Mouse (Mus musculus): ENCODE measurements around the gene Apol6. TPM values are rescaled to one million over a fixed set of nuclear protein-coding genes. Genes with fewer than 3 reads are reported as not detected.

Gene Apol6
- polyA plus RNA-seq, 1 experiment from 2014 or later = not detected

DNA sequence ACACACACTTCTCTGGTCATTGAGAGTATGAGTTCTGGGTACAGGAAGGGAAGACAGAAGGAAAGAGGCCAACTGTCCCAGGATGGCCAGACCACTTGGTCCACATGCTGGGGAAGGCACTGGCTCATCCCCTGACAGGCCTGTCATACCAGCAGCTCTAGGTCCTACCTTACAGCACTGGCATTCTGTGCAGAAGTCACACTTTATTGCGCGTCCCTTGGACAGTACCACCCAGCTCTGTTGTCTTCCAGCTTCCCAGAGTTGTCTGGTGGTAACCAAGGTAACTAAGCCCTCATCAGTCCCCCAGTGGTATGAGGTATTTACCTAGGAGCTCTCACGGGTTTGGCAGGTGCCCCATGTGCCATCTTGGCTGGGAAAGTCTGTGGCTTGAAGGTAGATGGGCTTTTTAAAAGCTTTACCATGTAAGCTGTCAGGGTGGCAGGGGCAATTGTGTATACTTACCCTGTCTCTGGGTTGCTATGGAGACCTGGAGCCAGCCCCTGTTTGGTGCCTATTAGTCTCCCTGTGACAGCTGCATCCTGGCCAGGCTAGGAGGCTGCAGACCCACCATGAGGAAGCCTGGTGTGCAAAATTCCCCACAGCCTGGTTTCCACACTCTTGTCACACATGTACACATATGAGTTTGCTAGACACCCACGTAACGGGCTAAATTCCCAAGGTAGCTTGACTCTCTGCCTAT is 18.5 kb upstream of the Apol6 start:
- Histone ChIP-seq H3K4me3 (ENCODE audit: low read length) (no peak overlapping the region), H3K4me1 (ENCODE audit: control insufficient read depth, insufficient read depth, low read length) (no peaks in the 10 kb centered on the region), H3K27me3 (ENCODE audit: control insufficient read depth, insufficient read depth, low read length) (no peaks in the 10 kb centered on the region), H3K9ac (ENCODE audit: low read depth, low read length) (no peak overlapping the region), H3K27ac (ENCODE audit: low read depth, low read length) (no peak overlapping the region), H3K9me3 (ENCODE audit: control insufficient read depth, low read length) (no peaks in the 10 kb centered on the region), H3K4me2 (replicated peaks; ENCODE audit: low read depth, low read length) (no peak overlapping the region), H3K36me3 (ENCODE audit: control insufficient read depth, insufficient read depth, low read length) (no peaks in the 10 kb centered on the region)
- 79% methylated on average over 5 of the region's 5 CpGs for WGBS
- no peak for ATAC-seq (ENCODE audit: low FRiP score, low TSS enrichment)

DNA sequence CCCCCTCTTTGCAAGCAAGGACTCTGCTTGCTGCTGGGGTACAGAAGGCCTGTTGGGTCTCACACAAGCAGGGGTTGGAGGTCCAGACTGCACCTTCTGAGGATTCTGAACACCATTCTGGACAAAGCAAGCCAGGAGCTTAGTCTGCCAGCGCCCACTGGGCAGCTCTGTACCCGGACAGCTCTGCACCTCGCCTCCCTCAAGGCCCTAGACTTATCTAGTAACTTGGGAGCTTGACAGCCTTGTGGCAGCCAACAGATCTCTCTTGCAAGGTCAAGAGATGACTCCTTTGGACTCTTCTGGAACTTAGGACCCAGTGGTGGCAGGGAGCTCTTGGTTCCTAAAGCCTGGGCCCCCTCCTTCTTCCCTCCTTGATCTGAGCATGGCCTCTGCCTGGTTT is 17.4 kb upstream of the Apol6 start:
- Histone ChIP-seq H3K4me3 (ENCODE audit: low read length) (no peak overlapping the region), H3K4me1 (ENCODE audit: control insufficient read depth, insufficient read depth, low read length) (no peaks in the 10 kb centered on the region), H3K27ac (ENCODE audit: low read depth, low read length) (no peak overlapping the region), H3K27me3 (ENCODE audit: control insufficient read depth, insufficient read depth, low read length) (no peaks in the 10 kb centered on the region), H3K36me3 (ENCODE audit: control insufficient read depth, insufficient read depth, low read length) (no peaks in the 10 kb centered on the region), H3K9ac (ENCODE audit: low read depth, low read length) (no peak overlapping the region), H3K9me3 (ENCODE audit: control insufficient read depth, low read length) (no peaks in the 10 kb centered on the region), H3K4me2 (replicated peaks; ENCODE audit: low read depth, low read length) (no peak overlapping the region)
- no peak for ATAC-seq (ENCODE audit: low FRiP score, low TSS enrichment)
- WGBS = 88% methylated on average over 3 of the region's 3 CpGs

DNA sequence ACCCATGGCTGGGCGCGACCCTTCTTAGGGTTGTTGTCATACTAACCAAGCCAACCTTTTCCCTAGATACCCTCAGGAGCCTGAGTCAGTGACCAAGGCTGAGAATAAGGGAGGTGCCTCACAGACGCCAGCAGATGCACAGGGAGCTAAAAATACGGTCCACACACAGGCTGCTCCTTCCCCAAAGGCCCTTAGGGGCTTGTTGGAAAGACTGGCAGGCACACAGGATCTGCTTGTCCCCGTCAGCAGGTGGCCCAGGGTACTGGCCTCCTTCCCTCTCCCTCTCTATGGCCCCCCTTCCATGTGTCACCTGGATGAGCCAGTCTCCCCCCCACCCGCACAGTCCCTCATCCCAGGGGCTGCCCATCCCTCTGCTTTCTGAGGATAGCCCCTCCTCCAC is 16.9 kb upstream of the Apol6 start:
- Histone ChIP-seq H3K4me3 (ENCODE audit: low read length) (no peak overlapping the region), H3K27ac (ENCODE audit: low read depth, low read length) (no peak overlapping the region), H3K36me3 (ENCODE audit: control insufficient read depth, insufficient read depth, low read length) (no peaks in the 10 kb centered on the region), H3K9me3 (ENCODE audit: control insufficient read depth, low read length) (no peaks in the 10 kb centered on the region), H3K27me3 (ENCODE audit: control insufficient read depth, insufficient read depth, low read length) (no peaks in the 10 kb centered on the region), H3K4me2 (replicated peaks; ENCODE audit: low read depth, low read length) (no peak overlapping the region), H3K9ac (ENCODE audit: low read depth, low read length) (no peak overlapping the region), H3K4me1 (ENCODE audit: control insufficient read depth, insufficient read depth, low read length) (no peaks in the 10 kb centered on the region)
- WGBS = 78% methylated on average over 6 of the region's 6 CpGs
- ATAC-seq (ENCODE audit: low FRiP score, low TSS enrichment) = no peak

DNA sequence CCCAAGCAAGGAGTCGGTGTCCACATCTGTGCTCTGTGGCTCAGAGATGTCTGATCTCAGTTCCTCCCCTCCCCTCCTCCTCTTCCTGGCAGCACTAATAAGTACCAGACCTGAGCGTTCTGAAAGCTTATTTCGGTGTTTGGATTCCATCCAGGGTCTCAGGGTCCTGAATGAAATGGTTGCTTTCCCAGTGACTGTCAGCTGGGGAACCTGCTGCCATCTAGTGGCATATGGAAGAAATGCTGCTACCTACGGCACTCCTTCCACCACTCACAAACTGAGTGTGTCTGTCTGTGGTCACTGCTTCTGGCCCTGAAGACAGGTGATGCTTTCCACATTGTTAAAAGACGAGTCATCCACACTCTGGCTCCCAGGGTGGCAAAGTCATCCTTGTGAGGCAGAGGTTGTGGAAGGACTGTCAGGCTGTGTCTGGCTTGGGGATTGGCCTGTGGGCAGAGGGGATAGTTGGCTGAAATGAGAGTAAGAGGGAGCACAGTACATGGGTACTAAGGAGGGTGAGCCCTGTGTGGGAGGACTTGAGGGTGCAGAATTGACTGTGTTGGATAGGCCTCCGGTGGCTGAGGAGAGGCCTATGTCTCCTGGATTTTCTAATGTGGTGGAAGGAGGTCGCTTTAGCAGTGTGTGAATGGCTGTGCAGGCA is 15.1 kb upstream of the Apol6 start:
- 24% methylated on average over 7 of the region's 7 CpGs for WGBS
- no peaks in the 10 kb centered on the region for H3K27me3 ChIP-seq (ENCODE audit: control insufficient read depth, insufficient read depth, low read length)
- H3K9ac ChIP-seq (ENCODE audit: low read depth, low read length) = no peak overlapping the region
- no peak overlapping the region for H3K27ac ChIP-seq (ENCODE audit: low read depth, low read length)
- H3K4me1 ChIP-seq (ENCODE audit: control insufficient read depth, insufficient read depth, low read length) = no peaks in the 10 kb centered on the region
- no peak overlapping the region for H3K4me3 ChIP-seq (ENCODE audit: low read length)
- peak; percentile 63 for ATAC-seq (ENCODE audit: low FRiP score, low TSS enrichment)
- H3K9me3 ChIP-seq (ENCODE audit: control insufficient read depth, low read length) = no peaks in the 10 kb centered on the region
- no peak overlapping the region for H3K4me2 ChIP-seq (replicated peaks; ENCODE audit: low read depth, low read length)
- H3K36me3 ChIP-seq (ENCODE audit: control insufficient read depth, insufficient read depth, low read length) = no peaks in the 10 kb centered on the region

DNA sequence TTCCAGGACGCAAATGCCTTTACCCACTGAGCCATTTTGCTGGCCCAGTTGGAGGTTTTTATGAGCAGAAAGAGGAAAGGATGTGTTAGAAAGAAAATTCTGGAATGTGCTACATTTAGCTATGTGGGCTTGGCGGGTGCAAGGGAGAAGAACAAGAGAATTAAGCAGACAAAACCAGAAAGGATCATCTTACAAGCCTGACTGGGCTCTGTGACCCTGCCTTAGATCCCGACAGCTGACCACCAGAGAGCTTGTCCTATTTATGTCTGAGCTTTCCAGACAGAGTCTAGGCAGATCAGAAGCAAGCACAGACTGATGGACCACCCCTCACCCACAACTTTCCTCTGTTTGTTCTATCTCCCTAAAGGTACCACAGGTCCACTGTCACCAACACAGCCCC is 13.3 kb upstream of the Apol6 start:
- H3K27me3 ChIP-seq (ENCODE audit: control insufficient read depth, insufficient read depth, low read length) = no peaks in the 10 kb centered on the region
- no peaks in the 10 kb centered on the region for H3K36me3 ChIP-seq (ENCODE audit: control insufficient read depth, insufficient read depth, low read length)
- no peak overlapping the region for H3K27ac ChIP-seq (ENCODE audit: low read depth, low read length)
- no peaks in the 10 kb centered on the region for H3K9me3 ChIP-seq (ENCODE audit: control insufficient read depth, low read length)
- H3K4me2 ChIP-seq (replicated peaks; ENCODE audit: low read depth, low read length) = no peak overlapping the region
- no peak for ATAC-seq (ENCODE audit: low FRiP score, low TSS enrichment)
- no peak overlapping the region for H3K4me3 ChIP-seq (ENCODE audit: low read length)
- H3K9ac ChIP-seq (ENCODE audit: low read depth, low read length) = no peak overlapping the region
- H3K4me1 ChIP-seq (ENCODE audit: control insufficient read depth, insufficient read depth, low read length) = peaks cover 8% of the 10 kb centered on the region
- WGBS = 51% methylated on average over 3 of the region's 3 CpGs

DNA sequence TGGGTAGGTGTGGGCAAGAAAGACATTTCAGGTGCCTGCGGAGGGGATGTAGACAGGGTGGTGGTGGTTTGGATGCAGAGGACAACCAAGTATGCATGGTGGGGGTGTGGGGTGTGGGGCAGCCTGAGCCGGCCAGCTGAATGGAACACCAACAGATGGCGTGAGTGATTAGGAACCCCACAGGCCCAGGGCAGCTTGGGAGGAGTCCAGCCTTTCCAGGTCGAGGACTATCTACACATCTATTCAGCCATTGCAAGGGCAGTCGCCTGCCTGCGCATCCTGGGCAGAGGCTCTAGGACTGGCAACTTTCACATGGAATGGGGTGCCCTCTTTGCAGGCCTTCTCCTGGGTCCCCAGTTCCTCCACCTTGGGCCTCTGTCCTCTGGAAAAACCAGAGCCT is 10.0 kb upstream of the Apol6 start:
- Histone ChIP-seq H3K9ac (ENCODE audit: low read depth, low read length) (no peak overlapping the region), H3K9me3 (ENCODE audit: control insufficient read depth, low read length) (no peaks in the 10 kb centered on the region), H3K4me3 (ENCODE audit: low read length) (no peak overlapping the region), H3K36me3 (ENCODE audit: control insufficient read depth, insufficient read depth, low read length) (no peaks in the 10 kb centered on the region), H3K27me3 (ENCODE audit: control insufficient read depth, insufficient read depth, low read length) (no peaks in the 10 kb centered on the region), H3K27ac (ENCODE audit: low read depth, low read length) (no peak overlapping the region), H3K4me1 (ENCODE audit: control insufficient read depth, insufficient read depth, low read length) (peaks cover 31% of the 10 kb centered on the region), H3K4me2 (replicated peaks; ENCODE audit: low read depth, low read length) (no peak overlapping the region)
- no peak for ATAC-seq (ENCODE audit: low FRiP score, low TSS enrichment)
- WGBS = 75% methylated on average over 6 of the region's 6 CpGs

DNA sequence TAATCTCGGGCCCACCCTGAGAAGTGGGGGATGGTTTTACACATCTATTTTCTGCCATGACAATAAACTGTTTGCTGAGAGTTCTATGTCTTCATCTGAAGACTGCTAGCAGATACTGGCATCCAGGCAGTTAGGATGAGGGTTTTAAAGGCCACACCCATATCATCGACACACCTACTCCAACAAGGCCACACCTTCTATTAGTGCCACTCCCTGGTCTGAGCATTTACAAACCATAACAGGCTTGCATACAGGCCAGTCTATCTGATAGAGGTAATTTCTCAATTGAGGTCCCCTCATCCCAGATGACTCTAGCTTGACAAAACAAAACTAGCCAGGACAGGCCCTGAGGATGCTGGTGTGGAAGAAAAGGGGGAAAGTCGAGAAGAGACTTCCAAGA is 8.9 kb upstream of the Apol6 start:
- no peaks in the 10 kb centered on the region for H3K27me3 ChIP-seq (ENCODE audit: control insufficient read depth, insufficient read depth, low read length)
- H3K4me2 ChIP-seq (replicated peaks; ENCODE audit: low read depth, low read length) = no peak overlapping the region
- no peaks in the 10 kb centered on the region for H3K9me3 ChIP-seq (ENCODE audit: control insufficient read depth, low read length)
- peaks cover 31% of the 10 kb centered on the region for H3K4me1 ChIP-seq (ENCODE audit: control insufficient read depth, insufficient read depth, low read length)
- no peak overlapping the region for H3K4me3 ChIP-seq (ENCODE audit: low read length)
- peak overlapping the region; percentile 34; the same call in 1 of the 2 replicates for H3K9ac ChIP-seq (ENCODE audit: low read depth, low read length)
- no peaks in the 10 kb centered on the region for H3K36me3 ChIP-seq (ENCODE audit: control insufficient read depth, insufficient read depth, low read length)
- ATAC-seq (ENCODE audit: low FRiP score, low TSS enrichment) = no peak
- 59% methylated on average over 3 of the region's 3 CpGs for WGBS
- H3K27ac ChIP-seq (ENCODE audit: low read depth, low read length) = peak overlapping the region; percentile 99

DNA sequence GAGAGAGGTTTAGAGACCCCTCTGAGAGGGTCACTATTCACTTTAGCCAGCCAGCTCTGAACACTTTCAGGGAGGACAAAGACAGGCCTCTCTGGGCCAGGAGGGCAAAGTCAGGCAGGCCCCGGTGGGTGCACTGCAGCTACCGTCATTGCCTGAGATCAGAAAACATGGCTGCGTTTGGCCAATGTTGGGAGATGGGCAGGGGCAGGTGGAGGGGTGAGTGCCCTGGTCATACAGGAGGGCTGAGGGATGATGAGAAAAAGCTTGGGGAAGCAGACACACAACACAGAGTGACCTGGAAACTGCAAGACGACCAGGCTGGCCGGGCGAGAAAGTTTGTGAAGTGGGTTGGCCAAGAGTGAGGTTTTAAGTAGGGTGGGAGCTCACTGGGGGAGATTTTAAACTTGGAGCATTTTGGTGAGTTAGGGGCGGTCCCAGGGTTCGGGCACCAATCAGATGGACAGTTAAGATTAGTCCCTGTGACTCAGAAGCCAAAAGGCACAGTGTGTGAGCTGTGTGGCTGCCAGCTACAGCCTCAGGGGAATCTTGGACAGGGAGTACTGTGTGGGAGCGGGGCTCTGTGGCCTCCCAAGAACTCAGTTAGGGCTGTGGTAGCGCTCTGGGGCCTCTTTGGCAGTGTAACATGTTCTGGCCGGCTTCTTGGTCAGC is 8.1 kb upstream of the Apol6 start:
- Histone ChIP-seq H3K4me2 (replicated peaks; ENCODE audit: low read depth, low read length) (no peak overlapping the region), H3K9ac (ENCODE audit: low read depth, low read length) (peak overlapping the region; percentile 34; the same call in 1 of the 2 replicates), H3K27ac (ENCODE audit: low read depth, low read length) (peak overlapping the region; percentile 99), H3K9me3 (ENCODE audit: control insufficient read depth, low read length) (no peaks in the 10 kb centered on the region), H3K27me3 (ENCODE audit: control insufficient read depth, insufficient read depth, low read length) (no peaks in the 10 kb centered on the region), H3K4me3 (ENCODE audit: low read length) (no peak overlapping the region), H3K36me3 (ENCODE audit: control insufficient read depth, insufficient read depth, low read length) (no peaks in the 10 kb centered on the region), H3K4me1 (ENCODE audit: control insufficient read depth, insufficient read depth, low read length) (peaks cover 31% of the 10 kb centered on the region)
- ATAC-seq (ENCODE audit: low FRiP score, low TSS enrichment) = peak; percentile 72
- 37% methylated on average over 11 of the region's 11 CpGs for WGBS

DNA sequence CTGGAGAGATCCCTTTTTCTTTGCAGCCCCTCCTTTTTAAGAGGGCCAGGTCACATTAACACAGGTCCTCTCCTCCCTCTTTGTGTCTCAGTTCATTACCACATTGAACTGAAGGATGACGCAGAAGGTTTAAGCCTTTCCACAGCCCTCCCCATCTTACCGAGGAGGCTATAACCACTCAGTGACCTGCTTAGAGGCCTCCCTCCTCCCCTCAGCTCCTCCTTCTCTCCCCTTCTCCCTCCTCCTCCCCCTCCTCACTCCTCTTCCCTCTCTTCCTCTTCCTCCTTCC is 7.6 kb upstream of the Apol6 start:
- WGBS = 12% methylated on average over 2 of the region's 2 CpGs
- Histone ChIP-seq H3K27me3 (ENCODE audit: control insufficient read depth, insufficient read depth, low read length) (no peaks in the 10 kb centered on the region), H3K9ac (ENCODE audit: low read depth, low read length) (peak overlapping the region; percentile 34; the same call in 1 of the 2 replicates), H3K4me1 (ENCODE audit: control insufficient read depth, insufficient read depth, low read length) (peaks cover 31% of the 10 kb centered on the region), H3K27ac (ENCODE audit: low read depth, low read length) (peak overlapping the region; percentile 99), H3K36me3 (ENCODE audit: control insufficient read depth, insufficient read depth, low read length) (no peaks in the 10 kb centered on the region), H3K4me3 (ENCODE audit: low read length) (no peak overlapping the region), H3K9me3 (ENCODE audit: control insufficient read depth, low read length) (no peaks in the 10 kb centered on the region), H3K4me2 (replicated peaks; ENCODE audit: low read depth, low read length) (peak overlapping the region; percentile 21; the same call in 1 of the 2 replicates)
- ATAC-seq (ENCODE audit: low FRiP score, low TSS enrichment) = peak; percentile 28

Measured in kidney, embryonic 14.5 days (tissue).